Mouse (Mus musculus): Measurements from ENCODE around the gene 2010111I01Rik.

DNA sequence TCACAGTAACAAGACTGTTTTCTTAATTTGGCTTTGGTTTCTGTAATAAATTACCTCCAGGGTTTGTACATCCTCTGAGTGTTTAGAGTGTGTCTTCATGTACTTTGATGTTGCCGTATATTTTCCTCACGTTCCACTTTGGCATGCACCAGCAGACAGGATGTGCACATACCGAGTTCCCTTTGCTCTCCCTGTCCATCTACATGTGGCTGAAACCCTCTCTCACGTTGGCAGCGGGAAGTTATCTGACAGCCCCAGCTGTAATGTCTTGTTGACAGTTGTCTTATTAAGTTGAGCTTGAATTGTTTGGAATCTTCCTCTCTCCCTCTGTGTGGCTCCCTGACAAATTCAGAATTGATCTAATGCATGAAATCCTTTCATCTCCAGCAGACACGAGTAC, 74.6 kb downstream of the 2010111I01Rik start:
- TF ChIP-seq POLR2A (IDR thresholded peaks at IDR 0.05; ENCODE audit: extremely low read depth, insufficient read depth, low read length), result no peak
- TF ChIP-seq CTCF (IDR thresholded peaks at IDR 0.05; ENCODE audit: low read depth, low read length), result no peak
